Mouse (Mus musculus) CH12.LX (cell line): ENCODE measurements around the gene Atg101. TPM values are rescaled to one million over a fixed set of nuclear protein-coding genes. Genes with fewer than 3 reads are reported as not detected.

Experiments
- DNase-seq: peaks from one replicate; pipeline ENCODE4 v3.0.0-alpha.2; 2013; ENCODE audit errors: extremely low read depth
- H3K27ac ChIP-seq: 2 replicates; pipeline ENCODE4 v1.5.1; 2012; ENCODE audit warnings: low read depth, mild to moderate bottlenecking, control low read depth, moderate library complexity; ENCODE audit not compliant: insufficient read depth
- H3K27me3 ChIP-seq: replicated peaks from 2 replicates; pipeline ENCODE3; 2012; ENCODE audit warnings: inconsistent platforms
- H3K36me3 ChIP-seq, 2 experiments: replicated peaks in 1 of 2; 2 replicates each; pipeline versions ENCODE3 to v1.6.1; 2012; ENCODE audit warnings: inconsistent platforms in 1 of 2, low read length in 1 of 2, mild to moderate bottlenecking in 1 of 2, mixed read lengths in 1 of 2, moderate library complexity in 1 of 2; ENCODE audit not compliant: control insufficient read depth in 1 of 2, insufficient read depth in 1 of 2
- H3K4me1 ChIP-seq, 2 experiments: 2 replicates each; pipeline ENCODE4 v1.6.1; 2012; ENCODE audit warnings: inconsistent platforms in 1 of 2, moderate library complexity in 1 of 2; ENCODE audit not compliant: insufficient read depth in 2 of 2, control insufficient read depth in 1 of 2
- H3K4me2 ChIP-seq: 2 replicates; pipeline ENCODE4 v1.6.1; 2012; ENCODE audit warnings: low read depth, mild to moderate bottlenecking, control low read depth; ENCODE audit not compliant: poor library complexity, insufficient read depth, severe bottlenecking
- H3K4me3 ChIP-seq, 3 experiments: fragments of 150-350 bp in 1 of 3; sonication (generic) in 1 of 3; replicated peaks in 1 of 3; 2 replicates each; pipeline versions ENCODE3 to v1.5.1; 2011 to 2012; ENCODE audit warnings: low read depth in 2 of 3, low read length in 2 of 3, mild to moderate bottlenecking in 2 of 3, moderate library complexity in 2 of 3, control low read depth in 1 of 3, improper control_type of control experiment in 1 of 3, inconsistent platforms in 1 of 3, mixed read lengths in 1 of 3; ENCODE audit not compliant: poor library complexity in 1 of 3
- H3K79me2 ChIP-seq: replicated peaks from 2 replicates; pipeline ENCODE4 v1.6.1; 2012; ENCODE audit warnings: mild to moderate bottlenecking, moderate library complexity; ENCODE audit not compliant: control insufficient read depth, poor library complexity, insufficient read depth, severe bottlenecking; ENCODE audit errors: extremely low read depth
- H3K9ac ChIP-seq: 2 replicates; pipeline ENCODE4 v1.6.1; 2012; ENCODE audit warnings: low read depth, mild to moderate bottlenecking, control low read depth, moderate library complexity; ENCODE audit not compliant: insufficient read depth
- H3K9me3 ChIP-seq: replicated peaks from 2 replicates; pipeline ENCODE3; 2012; ENCODE audit warnings: low read length, inconsistent platforms, mixed read lengths
- BHLHE40 ChIP-seq: IDR thresholded peaks from 2 replicates; pipeline ENCODE4 v1.6.1; 2011; ENCODE audit warnings: mild to moderate bottlenecking, low read depth, low read length, improper control_type of control experiment
- CTCF ChIP-seq, 2 experiments: IDR thresholded peaks in 1 of 2; conservative IDR thresholded peaks in 1 of 2; 2 replicates each; pipeline ENCODE4 v1.5.1; 2011 to 2012; ENCODE audit warnings: low read depth in 2 of 2, low read length in 2 of 2, improper control_type of control experiment in 1 of 2, inconsistent platforms in 1 of 2, mild to moderate bottlenecking in 1 of 2, moderate library complexity in 1 of 2
- ELF1 ChIP-seq: IDR thresholded peaks from 2 replicates; pipeline ENCODE4 v1.6.1; 2014; ENCODE audit warnings: low read depth, mild to moderate bottlenecking, inconsistent platforms, low read length, improper control_type of control experiment
- ETS1 ChIP-seq: conservative IDR thresholded peaks from 2 replicates; pipeline ENCODE4 v1.6.1; 2012; ENCODE audit warnings: low read depth, mild to moderate bottlenecking, inconsistent platforms, low read length, improper control_type of control experiment, moderate library complexity
- IRF4 ChIP-seq: IDR thresholded peaks from 2 replicates; pipeline ENCODE4 v1.6.1; 2014; ENCODE audit warnings: low read depth, mild to moderate bottlenecking, inconsistent platforms, low read length, improper control_type of control experiment
- MAFK ChIP-seq: IDR thresholded peaks from 2 replicates; pipeline ENCODE4 v1.6.1; 2011; ENCODE audit warnings: low read length, improper control_type of control experiment; ENCODE audit not compliant: insufficient replicate concordance
- MAX ChIP-seq: IDR thresholded peaks from 2 replicates; pipeline ENCODE4 v1.6.1; 2011; ENCODE audit warnings: low read length, improper control_type of control experiment
- MEF2A ChIP-seq: IDR thresholded peaks from 2 replicates; pipeline ENCODE4 v1.6.1; 2014; ENCODE audit warnings: low read depth, mild to moderate bottlenecking, inconsistent platforms, low read length, improper control_type of control experiment, borderline replicate concordance
- MXI1 ChIP-seq: IDR thresholded peaks from 2 replicates; pipeline ENCODE4 v1.6.1; 2011; ENCODE audit warnings: mild to moderate bottlenecking, low read depth, low read length, improper control_type of control experiment
- NELFE ChIP-seq: IDR thresholded peaks from 2 replicates; pipeline ENCODE4 v1.6.1; 2011; ENCODE audit warnings: low read depth, low read length, improper control_type of control experiment
- PAX5 ChIP-seq: IDR thresholded peaks from 2 replicates; pipeline ENCODE4 v1.6.1; 2012; ENCODE audit warnings: low read length, inconsistent platforms, mixed read lengths
- RAD21 ChIP-seq: IDR thresholded peaks from 2 replicates; pipeline ENCODE4 v1.6.1; 2011; ENCODE audit warnings: low read depth, mild to moderate bottlenecking, low read length, improper control_type of control experiment, moderate library complexity
- RCOR1 ChIP-seq: conservative IDR thresholded peaks from 2 replicates; pipeline ENCODE4 v1.6.1; 2012; ENCODE audit warnings: low read depth, mild to moderate bottlenecking, inconsistent platforms, low read length, improper control_type of control experiment
- SMC3 ChIP-seq: IDR thresholded peaks from 2 replicates; pipeline ENCODE4 v1.6.1; 2011; ENCODE audit warnings: low read depth, low read length, improper control_type of control experiment
- TCF12 ChIP-seq: IDR thresholded peaks from 2 replicates; pipeline ENCODE4 v1.6.1; 2014; ENCODE audit warnings: low read depth, mild to moderate bottlenecking, inconsistent platforms, low read length, improper control_type of control experiment
- USF1 ChIP-seq: IDR thresholded peaks from 2 replicates; pipeline ENCODE4 v1.6.1; 2014; ENCODE audit warnings: low read depth, mild to moderate bottlenecking, inconsistent platforms, low read length, improper control_type of control experiment
- ZC3H11A ChIP-seq: IDR thresholded peaks from 2 replicates; pipeline ENCODE4 v1.6.1; 2012; ENCODE audit warnings: low read depth, mild to moderate bottlenecking, inconsistent platforms, low read length, improper control_type of control experiment
- ZMIZ1 ChIP-seq: IDR thresholded peaks from 2 replicates; pipeline ENCODE4 v1.6.1; 2012; ENCODE audit warnings: low read depth, mild to moderate bottlenecking, inconsistent platforms, low read length, improper control_type of control experiment
- ZNF384 ChIP-seq: IDR thresholded peaks from 2 replicates; pipeline ENCODE4 v1.6.1; 2012; ENCODE audit warnings: low read depth, low read length, improper control_type of control experiment, inconsistent platforms
- dilution Hi-C: fragments of 300-500 bp; cut with MboI; formaldehyde crosslinking; loops from 2 replicates; pipeline ENCODE4 v1.14.3; 2020; ENCODE audit warnings: low sequenced_read_pairs; ENCODE audit not compliant: extremely low pct_unique_long_range_greater_than_20kb, extremely low pct_ligation_motif_present
- in situ Hi-C: fragments of 300-500 bp; cut with MboI; formaldehyde crosslinking; loops from 3 replicates; pipeline ENCODE4 v1.14.3; 2019; ENCODE audit warnings: low sequenced_read_pairs, low pct_ligation_motif_present, low pct_unique_long_range_greater_than_20kb, mixed read lengths
- polyA plus RNA-seq: library from polyadenylated mRNA; unstranded; fragments of >175 nt; gene quantifications from 2 replicates; pipeline ENCODE4 v1.2.1, GENCODE M21; 2012; ENCODE audit warnings: low read depth; ENCODE audit not compliant: insufficient read length
- total RNA-seq, 2 experiments: library from RNA; depleted of rRNA; stranded (reverse); fragments of 300-350 nt in 1 of 2; fragments of >200 nt in 1 of 2; gene quantifications; 2 replicates each; pipeline ENCODE4 v1.2.3; 2012 to 2014

Atg101 gene
- total and polyA plus RNA-seq, 3 experiments = 49.1 to 61.3 (median 58.8) TPM

- TF ChIP-seq ELF1 = no peak
- no peaks in the 10 kb centered on the region for H3K27me3 ChIP-seq
- no peak overlapping the region for H3K4me2 ChIP-seq
- dilution Hi-C loops = no loop called here
- H3K9ac ChIP-seq = no peak overlapping the region
- H3K27ac ChIP-seq = no peak overlapping the region
- H3K36me3 ChIP-seq = no peaks in the 10 kb centered on the region
- no peak overlapping the region for H3K4me3 ChIP-seq
- in situ Hi-C loops = loop anchor here (5.0 kb wide), 1 partner anchor 752 kb away; the partner anchor contains the start of gene Eif4b
- H3K79me2 ChIP-seq = no peaks in the 10 kb centered on the region
- peaks cover 6% of the 10 kb centered on the region for H3K9me3 ChIP-seq
- DNase-seq = no peak
- peaks cover 25 to 57% of the 10 kb centered on the region in 2 experiments for H3K4me1 ChIP-seq
Observed at GRCm38 (mm10) chr15:101320618-101321041, 36.6 kb downstream of the Atg101 start.

- no peak overlapping the region for H3K27ac ChIP-seq
- H3K79me2 ChIP-seq = no peaks in the 10 kb centered on the region
- no peaks in the 10 kb centered on the region for H3K36me3 ChIP-seq
- in situ Hi-C loops (loop anchor here (5.0 kb wide), 1 partner anchor 751 kb away; the partner anchor contains the start of gene Eif4b), dilution Hi-C loops (no loop called here)
- peaks cover 6% of the 10 kb centered on the region for H3K9me3 ChIP-seq
- no peak overlapping the region for H3K9ac ChIP-seq
- peaks cover 25 to 57% of the 10 kb centered on the region in 2 experiments for H3K4me1 ChIP-seq
- no peak for DNase-seq
- TF ChIP-seq USF1 = no peak
- TF ChIP-seq RAD21 = no peak
- no peak for TF ChIP-seq MAX
- no peak for TF ChIP-seq RCOR1
- TF ChIP-seq ELF1 = no peak
- no peaks in the 10 kb centered on the region for H3K27me3 ChIP-seq
- H3K4me2 ChIP-seq = no peak overlapping the region
- H3K4me3 ChIP-seq = no peak overlapping the region
Observed at GRCm38 (mm10) chr15:101321126-101321525, 37.1 kb downstream of the Atg101 start.

- H3K9ac ChIP-seq = no peak overlapping the region
- DNase-seq = no peak
- peaks cover 21 to 52% of the 10 kb centered on the region in 2 experiments for H3K4me1 ChIP-seq
- no peak overlapping the region for H3K4me3 ChIP-seq
- no peak overlapping the region for H3K27ac ChIP-seq
- dilution Hi-C loops (no loop called here), in situ Hi-C loops (loop anchor here (5.0 kb wide), 1 partner anchor 750 kb away; the partner anchor contains the start of gene Eif4b)
- no peak overlapping the region for H3K4me2 ChIP-seq
- TF ChIP-seq MAFK (no peak), MEF2A (no peak), IRF4 (no peak), TCF12 (no peak), ELF1 (no peak), ZMIZ1 (no peak), ZC3H11A (no peak), ZNF384 (no peak), PAX5 (no peak), MAX (no peak), BHLHE40 (no peak), MXI1 (no peak), SMC3 (no peak), USF1 (no peak), NELFE (no peak), ETS1 (no peak), CTCF (conservative IDR thresholded peaks at IDR 0.05 in 1 of 2, IDR thresholded peaks at IDR 0.05 in 1 of 2; ENCODE audit: low read depth in 2 of 2, low read length in 2 of 2) (no peak)
- no peaks in the 10 kb centered on the region for H3K36me3 ChIP-seq
- peaks cover 6% of the 10 kb centered on the region for H3K9me3 ChIP-seq
- no peaks in the 10 kb centered on the region for H3K79me2 ChIP-seq
- H3K27me3 ChIP-seq = no peaks in the 10 kb centered on the region
Observed at GRCm38 (mm10) chr15:101322106-101322505, 38.0 kb downstream of the Atg101 start.
